Mouse (Mus musculus): ENCODE data around the gene B3galt1.

GRCm38 (mm10) chr2:68040752-68041151 lies 475.1 kb downstream of the B3galt1 start:
- TF ChIP-seq POLR2AphosphoS2 (IDR thresholded peaks at IDR 0.05; ENCODE audit: insufficient read length, low read depth) (no peak), MYOD1 (IDR thresholded peaks at IDR 0.05; ENCODE audit: control insufficient read depth in 1 of 3, insufficient read length in 2 of 3, low read depth in 2 of 3) (no peak), USF1 (IDR thresholded peaks at IDR 0.05; ENCODE audit: low read depth) (no peak), MYOG (IDR thresholded peaks at IDR 0.05; ENCODE audit: control insufficient read depth in 1 of 3, insufficient read depth in 1 of 3, insufficient read length in 2 of 3, low read depth in 2 of 3) (no peak), REST (IDR thresholded peaks at IDR 0.05; ENCODE audit: insufficient read depth, insufficient read length) (no peak), POLR2A (IDR thresholded peaks at IDR 0.05; ENCODE audit: insufficient read length, low read depth) (no peak), TCF12 (IDR thresholded peaks at IDR 0.05; ENCODE audit: insufficient read depth, poor library complexity, severe bottlenecking) (no peak)
